Mouse (Mus musculus) embryonic fibroblast, embryonic 13.5 days (primary cell): ENCODE measurements around the gene Dync2li1.

ENCODE experiments used
- CTCF ChIP-seq: IDR thresholded peaks from 2 replicates; pipeline ENCODE4 v1.5.1; 2011; ENCODE audit warnings: mild to moderate bottlenecking, control low read depth, low read length, moderate library complexity, borderline replicate concordance; ENCODE audit not compliant: insufficient read depth
- POLR2A ChIP-seq: IDR thresholded peaks from 2 replicates; pipeline ENCODE4 v1.6.1; 2011; ENCODE audit warnings: low read depth, mild to moderate bottlenecking, control low read depth, low read length, moderate library complexity

- TF ChIP-seq CTCF (no peak), POLR2A (no peak)
These were observed 6.2 kb upstream of the Dync2li1 start for GRCm38 (mm10) chr17:84620076-84620475.
